Mouse (Mus musculus) G1E (cell line): ENCODE data around the gene Mto1. TPM values are rescaled to one million over a fixed set of nuclear protein-coding genes. Genes with fewer than 3 reads are reported as not detected.

Experiments
- ATAC-seq: 2 replicates; pipeline ENCODE4 v1.8.0; 2016; ENCODE audit warnings: mild to moderate bottlenecking; ENCODE audit not compliant: insufficient number of reproducible peaks, poor library complexity, low FRiP score, severe bottlenecking; ENCODE audit errors: extremely low read depth
- DNase-seq: peaks from one replicate; pipeline ENCODE4 v3.0.0; 2012; ENCODE audit warnings: low spot score
- H3K27me3 ChIP-seq: 2 replicates; pipeline ENCODE4 v1.6.1; 2012; ENCODE audit warnings: mild to moderate bottlenecking, low read length, inconsistent platforms; ENCODE audit not compliant: insufficient read depth
- H3K36me3 ChIP-seq: replicated peaks from 2 replicates; pipeline ENCODE3; 2012; ENCODE audit warnings: mild to moderate bottlenecking, inconsistent platforms
- H3K4me1 ChIP-seq: 2 replicates; pipeline ENCODE4 v1.6.1; 2012; ENCODE audit warnings: low read depth, low read length, inconsistent platforms, mixed read lengths; ENCODE audit not compliant: insufficient read depth
- H3K4me3 ChIP-seq: 2 replicates; pipeline ENCODE4 v1.5.1; 2012; ENCODE audit warnings: low read depth, mild to moderate bottlenecking, inconsistent platforms, low read length, moderate library complexity, mixed read lengths
- H3K9me3 ChIP-seq: replicated peaks from 2 replicates; pipeline ENCODE4 v1.6.1; 2012; ENCODE audit warnings: inconsistent platforms
- CTCF ChIP-seq: IDR thresholded peaks from 2 replicates; pipeline ENCODE4 v1.5.1; 2012; ENCODE audit warnings: low read depth, low read length, inconsistent platforms, mixed read lengths
- GATA1 ChIP-seq: IDR thresholded peaks from 2 replicates; pipeline ENCODE4 v1.6.1; 2012; ENCODE audit warnings: borderline replicate concordance, low read length, inconsistent platforms, mixed read lengths
- GATA2 ChIP-seq: IDR thresholded peaks from 2 replicates; pipeline ENCODE4 v1.6.1; 2012; ENCODE audit warnings: low read depth, low read length, inconsistent platforms, borderline replicate concordance
- POLR2AphosphoS5 ChIP-seq: IDR thresholded peaks from 2 replicates; pipeline ENCODE4 v1.6.1; 2012; ENCODE audit warnings: low read depth, low read length, inconsistent platforms; ENCODE audit not compliant: insufficient replicate concordance
- TAL1 ChIP-seq: conservative IDR thresholded peaks from 2 replicates; pipeline ENCODE4 v1.6.1; 2012; ENCODE audit warnings: low read depth, low read length, inconsistent platforms, mixed read lengths
- polyA plus RNA-seq: library from polyadenylated mRNA; stranded (reverse); fragments of >175 nt; gene quantifications from 2 replicates; pipeline ENCODE4 v1.2.3, GENCODE M21; 2012
- total RNA-seq, 2 experiments: library from RNA; stranded (forward) in 1 of 2; stranded (reverse) in 1 of 2; fragments of 200-1000 nt in 1 of 2; fragments of >200 nt in 1 of 2; fragmentation: Nextera tagmentation in 1 of 2; gene quantifications; 2 replicates each; pipeline ENCODE4 v1.2.3; 2014 to 2017

Mto1 gene
- total and polyA plus RNA-seq, 3 experiments = 13.7 to 41.4 (median 35.1) TPM

DNA sequence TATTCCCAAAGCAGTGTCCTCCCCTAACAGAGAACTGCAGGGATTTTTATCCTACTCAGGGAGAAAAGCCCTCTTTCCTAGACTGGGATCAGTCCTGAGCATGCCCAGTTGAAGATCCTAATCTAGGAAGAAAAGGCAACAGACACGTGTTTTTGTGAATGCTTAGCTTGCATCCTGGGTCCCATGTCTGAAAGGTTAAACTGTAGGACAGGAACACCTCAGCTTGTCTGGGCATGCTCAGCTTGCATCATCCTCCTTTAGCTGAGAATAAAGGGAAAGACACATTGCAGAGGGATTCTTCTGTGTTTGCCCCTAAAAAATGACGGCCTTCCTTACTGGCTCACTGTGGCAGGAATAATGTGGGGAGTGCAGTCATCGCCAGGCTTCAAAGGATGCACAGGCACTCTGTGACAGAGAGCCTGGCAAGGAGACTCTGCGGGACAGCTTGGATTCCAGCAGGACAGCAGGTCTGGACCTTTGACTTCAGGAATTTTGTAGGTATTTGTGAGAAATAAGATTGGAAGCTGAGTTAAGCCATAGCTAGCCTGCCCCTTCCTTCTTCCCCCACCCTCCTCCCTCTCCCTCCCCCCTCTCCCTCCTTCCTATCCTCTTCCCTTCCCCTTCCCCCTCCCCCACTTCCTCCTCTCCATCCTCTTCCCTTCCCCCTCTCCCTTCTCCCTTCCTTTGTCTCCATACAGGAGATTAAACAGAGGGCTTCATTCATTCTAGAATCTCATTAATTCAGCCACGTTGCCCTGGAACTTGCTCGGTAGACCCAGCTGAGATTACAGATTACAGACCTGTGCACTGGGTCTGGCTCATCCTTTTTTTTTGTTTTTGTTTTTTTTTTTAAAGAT lies 55.4 kb downstream of the Mto1 start:
- H3K36me3 ChIP-seq = no peaks in the 10 kb centered on the region
- H3K4me3 ChIP-seq = no peak overlapping the region
- ATAC-seq (no peak), DNase-seq (no peak)
- no peaks in the 10 kb centered on the region for H3K9me3 ChIP-seq
- no peak for TF ChIP-seq TAL1
- no peak for TF ChIP-seq GATA1
- no peak for TF ChIP-seq CTCF
- no peak for TF ChIP-seq POLR2AphosphoS5
- no peak for TF ChIP-seq GATA2
- H3K4me1 ChIP-seq = peaks cover 35% of the 10 kb centered on the region
- H3K27me3 ChIP-seq = peaks cover 27% of the 10 kb centered on the region

DNA sequence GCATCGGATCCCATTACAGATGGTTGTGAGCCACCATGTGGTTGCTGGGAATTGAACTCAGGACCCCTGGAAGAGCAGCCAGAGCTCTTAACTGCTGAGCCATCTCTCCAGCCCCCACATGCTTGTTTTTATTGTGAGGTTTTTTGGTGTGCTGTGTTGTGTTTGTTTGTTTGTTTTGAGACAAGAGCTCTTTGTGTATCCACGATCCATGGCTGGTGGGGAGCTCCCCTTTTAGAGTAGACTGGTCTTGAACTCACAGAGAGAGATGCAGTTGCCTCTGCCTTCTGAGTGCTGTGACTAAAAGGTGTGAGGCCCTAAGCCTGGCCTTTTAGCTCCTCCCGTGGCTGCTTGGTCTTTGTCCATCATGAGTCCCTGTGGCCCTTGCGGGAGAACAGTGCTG lies 56.1 kb downstream of the Mto1 start:
- no peaks in the 10 kb centered on the region for H3K9me3 ChIP-seq
- DNase-seq (no peak), ATAC-seq (no peak)
- peaks cover 41% of the 10 kb centered on the region for H3K4me1 ChIP-seq
- TF ChIP-seq CTCF = no peak
- TF ChIP-seq GATA2 = no peak
- no peak for TF ChIP-seq TAL1
- TF ChIP-seq GATA1 = no peak
- no peak for TF ChIP-seq POLR2AphosphoS5
- H3K4me3 ChIP-seq = no peak overlapping the region
- no peaks in the 10 kb centered on the region for H3K36me3 ChIP-seq
- peaks cover 27% of the 10 kb centered on the region for H3K27me3 ChIP-seq

GRCm38 (mm10) chr9:78504679-78505078 lies 56.7 kb downstream of the Mto1 start:
- TF ChIP-seq CTCF (no peak), GATA2 (no peak), GATA1 (no peak), POLR2AphosphoS5 (no peak), TAL1 (no peak)
- no peaks in the 10 kb centered on the region for H3K9me3 ChIP-seq
- no peak overlapping the region for H3K4me3 ChIP-seq
- H3K27me3 ChIP-seq = peaks cover 27% of the 10 kb centered on the region
- H3K4me1 ChIP-seq = peaks cover 41% of the 10 kb centered on the region
- DNase-seq = no peak
- no peaks in the 10 kb centered on the region for H3K36me3 ChIP-seq
- ATAC-seq = no peak

DNA sequence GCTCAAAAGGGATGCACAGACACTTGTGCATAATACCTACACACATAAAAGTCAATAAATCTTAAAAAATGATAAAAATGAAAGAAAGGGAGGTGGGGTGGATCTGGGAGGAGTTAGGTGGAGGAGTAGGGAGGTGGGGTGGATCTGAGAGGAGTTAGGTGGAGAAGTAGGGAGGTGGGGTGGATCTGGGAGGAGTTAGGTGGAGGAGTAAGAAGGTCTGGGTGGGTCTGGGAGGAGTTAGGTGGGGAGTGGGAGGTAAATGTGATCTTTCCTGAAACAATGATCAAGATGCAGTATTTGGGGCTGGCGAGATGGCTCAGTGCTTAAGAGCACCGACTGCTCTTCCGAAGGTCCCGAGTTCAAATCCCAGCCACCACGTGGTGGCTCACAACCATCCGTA lies 57.2 kb downstream of the Mto1 start:
- no peak for ATAC-seq
- H3K9me3 ChIP-seq = no peaks in the 10 kb centered on the region
- DNase-seq = no peak
- no peak for TF ChIP-seq GATA1
- TF ChIP-seq CTCF = no peak
- no peak for TF ChIP-seq GATA2
- no peak for TF ChIP-seq POLR2AphosphoS5
- no peak for TF ChIP-seq TAL1
- H3K4me3 ChIP-seq = no peak overlapping the region
- peaks cover 27% of the 10 kb centered on the region for H3K27me3 ChIP-seq
- peaks cover 41% of the 10 kb centered on the region for H3K4me1 ChIP-seq
- H3K36me3 ChIP-seq = no peaks in the 10 kb centered on the region

- H3K27me3 ChIP-seq = peaks cover 24% of the 10 kb centered on the region
- ATAC-seq (peak; percentile 94), DNase-seq (no peak)
- H3K4me3 ChIP-seq = peak overlapping the region; percentile 57; the same call in 1 of the 2 replicates
- peaks cover 41% of the 10 kb centered on the region for H3K4me1 ChIP-seq
- H3K9me3 ChIP-seq = no peaks in the 10 kb centered on the region
- no peak for TF ChIP-seq POLR2AphosphoS5
- peak; percentile 84 for TF ChIP-seq TAL1
- H3K36me3 ChIP-seq = no peaks in the 10 kb centered on the region
These were observed 58.2 kb downstream of the Mto1 start for GRCm38 (mm10) chr9:78506002-78506721.

GRCm38 (mm10) chr9:78506722-78507077 lies 58.7 kb downstream of the Mto1 start:
- TF ChIP-seq CTCF (no peak), GATA2 (no peak), GATA1 (no peak), TAL1 (no peak), POLR2AphosphoS5 (no peak)
- no peak for DNase-seq
- Histone ChIP-seq H3K27me3 (peaks cover 22% of the 10 kb centered on the region), H3K9me3 (peaks cover 2% of the 10 kb centered on the region), H3K36me3 (no peaks in the 10 kb centered on the region), H3K4me3 (peak overlapping the region; percentile 57; the same call in 1 of the 2 replicates), H3K4me1 (peaks cover 41% of the 10 kb centered on the region)
- ATAC-seq = no peak
